Mouse (Mus musculus): ENCODE measurements around the gene Fgfr1op2. TPM values are rescaled to one million over a fixed set of nuclear protein-coding genes. Genes with fewer than 3 reads are reported as not detected.

Fgfr1op2 gene
- total RNA-seq, 2 experiments from 2014 or later: 78.4 to 79.2 TPM

DNA sequence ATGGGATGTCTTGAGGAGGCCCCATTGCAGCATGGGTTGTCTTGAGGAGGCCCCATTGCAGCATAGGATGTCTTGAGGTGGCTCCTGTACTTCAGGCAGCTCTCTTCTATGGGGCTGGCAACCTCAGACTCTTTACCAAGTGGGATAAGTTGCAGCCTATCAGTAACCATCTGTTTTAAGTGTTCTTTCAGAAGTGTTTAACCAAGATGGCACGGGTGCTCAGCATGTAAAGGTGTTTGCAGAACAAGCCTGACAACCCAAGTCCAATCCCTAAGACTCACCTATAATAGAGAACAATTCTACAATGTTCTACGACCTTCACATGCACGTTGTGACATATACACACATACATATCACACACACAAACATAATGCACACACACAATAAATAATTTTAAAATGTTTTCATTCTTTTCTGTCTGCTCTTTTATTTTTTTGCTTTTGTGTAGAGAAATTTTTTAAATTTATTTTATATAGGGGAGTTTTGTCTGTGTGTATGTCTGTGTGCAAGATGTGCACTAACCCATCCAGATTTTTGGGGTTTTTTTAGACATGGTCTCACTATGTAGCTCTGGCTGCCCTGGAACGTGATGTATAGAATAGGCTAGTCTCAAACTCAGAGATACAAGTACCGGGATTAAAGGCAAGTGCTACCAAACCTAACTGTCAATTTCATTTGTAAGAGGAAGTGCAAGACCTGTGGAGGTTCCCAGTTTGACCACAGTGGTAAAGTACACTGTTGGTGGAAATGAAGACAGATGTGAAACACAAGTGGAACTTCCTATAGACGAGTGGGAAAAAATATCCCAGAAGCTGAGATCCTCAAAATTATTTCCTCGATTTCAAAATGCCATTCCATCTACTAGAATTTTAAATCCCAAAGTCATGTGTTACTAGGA lies 63.3 kb downstream of the Fgfr1op2 start:
- no peak for DNase-seq (ENCODE audit: low spot score in 2 of 2)

DNA sequence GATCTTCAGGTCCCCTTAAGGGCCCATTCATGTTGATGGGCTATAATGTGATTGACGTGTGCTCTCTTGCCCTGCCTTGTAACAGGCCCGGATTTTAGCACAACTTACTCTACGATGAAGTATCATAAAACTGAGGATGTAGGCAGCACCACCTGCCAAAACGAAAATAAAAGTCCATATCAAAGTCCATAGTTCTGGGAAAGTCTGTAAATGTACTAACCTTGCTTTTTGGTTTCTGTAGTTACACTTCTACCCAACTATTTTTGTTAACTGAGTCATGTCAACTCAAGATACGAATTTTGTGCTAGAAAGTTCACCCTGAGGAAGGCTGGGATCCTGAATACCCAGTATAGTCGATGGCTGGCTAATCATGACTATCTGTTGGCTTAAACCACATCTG lies 64.0 kb downstream of the Fgfr1op2 start:
- DNase-seq (ENCODE audit: low spot score in 2 of 2): no peak

DNA sequence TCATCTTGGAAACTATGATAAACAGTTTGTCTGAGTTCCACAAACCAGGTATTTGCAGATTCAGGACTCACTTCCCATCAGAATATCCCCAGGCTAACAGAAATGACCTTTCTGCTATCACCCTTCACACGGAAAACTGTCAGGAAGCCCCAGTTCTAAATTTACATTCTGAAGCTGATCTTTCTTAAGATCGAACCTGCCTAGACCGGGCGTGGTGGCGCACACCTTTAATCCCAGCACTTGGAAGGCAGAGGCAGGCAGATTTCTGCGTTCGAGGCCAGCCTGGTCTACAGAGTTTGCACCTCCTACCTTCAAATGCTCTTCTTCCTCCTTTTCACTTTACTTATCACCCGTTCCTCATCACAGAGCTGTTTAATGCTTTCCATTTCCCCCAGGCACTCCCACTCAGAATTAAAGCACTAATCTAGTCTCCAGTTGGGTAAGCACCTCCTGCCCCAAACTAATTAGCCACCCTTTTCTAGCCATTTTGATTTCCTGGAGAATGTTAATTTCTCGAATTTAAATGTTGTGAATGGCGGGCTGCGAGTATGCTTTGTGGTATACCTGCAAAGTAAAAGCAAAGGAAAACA lies 64.7 kb downstream of the Fgfr1op2 start:
- no peak for DNase-seq (ENCODE audit: low spot score in 2 of 2)

GRCm38 (mm10) chr6:146642276-146643183 lies 65.5 kb downstream of the Fgfr1op2 start, which contains the start of the genes Med21 and Tm7sf3:
TSS of gene Med21 (plus strand) at chr6:146642547.
TSS of gene Tm7sf3 (minus strand) at chr6:146642824.
- DNase-seq (ENCODE audit: low spot score in 2 of 2): peak; percentile 94 to 98

DNA sequence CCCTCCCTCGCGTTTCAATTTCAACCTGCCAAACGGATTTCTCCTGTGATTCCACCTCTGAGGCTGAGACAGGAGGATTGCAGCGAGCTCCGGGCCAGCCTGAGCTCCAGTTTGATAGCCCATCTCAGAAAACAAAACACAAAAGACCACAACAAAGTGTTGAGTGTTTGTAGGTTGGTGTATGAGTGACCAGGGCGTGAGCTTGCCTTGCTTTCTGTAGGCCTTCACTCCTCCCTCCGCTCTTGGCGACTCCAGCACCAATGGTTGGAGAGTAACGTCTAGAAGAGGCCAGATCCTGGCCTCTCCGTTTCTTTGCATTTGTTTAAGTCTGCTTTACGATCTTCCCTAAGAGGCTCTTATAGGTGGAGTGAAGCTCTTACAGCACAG lies 66.2 kb downstream of the Fgfr1op2 start:
- DNase-seq (ENCODE audit: low spot score in 2 of 2): no peak

Other genes starting within 250 kb of the Fgfr1op2 start
- gene Itpr2, start 75.0 kb upstream of the Fgfr1op2 start, total RNA-seq (2021): 10 to 100 TPM; 41.4 to 41.7 TPM
- gene Ints13, start 632 bp downstream of the Fgfr1op2 start, total RNA-seq (2021): 10 to 100 TPM; 38.6 to 46.6 TPM
- gene Med21, start 65.3 kb downstream of the Fgfr1op2 start, total RNA-seq (2021): 10 to 100 TPM; 60.3 to 69.7 TPM
- 10 to 100 TPM; 59.8 to 66.3 TPM for gene Tm7sf3, start 65.6 kb downstream of the Fgfr1op2 start, total RNA-seq (2021)
- 10 to 100 TPM; 13.7 to 17.4 TPM for gene Stk38l, start 147.8 kb downstream of the Fgfr1op2 start, total RNA-seq (2021)
- 1 to 10 TPM; 3.6 to 3.7 TPM for gene Arntl2, start 218.9 kb downstream of the Fgfr1op2 start, total RNA-seq (2021)

Measured in adrenal gland, postnatal 4 days (tissue).